Mouse (Mus musculus) C2C12 (cell line): ENCODE measurements around the gene Pdzk1ip1. TPM values are rescaled to one million over a fixed set of nuclear protein-coding genes. Genes with fewer than 3 reads are reported as not detected.

Source experiments
- H3K27me3 ChIP-seq: one replicate; pipeline ENCODE4 v1.6.1; 2011; ENCODE audit not compliant: control insufficient read depth, insufficient read depth, insufficient read length
- H3K36me3 ChIP-seq: one replicate; pipeline ENCODE4 v1.6.1; 2011; ENCODE audit not compliant: control insufficient read depth, insufficient read depth
- H3K4me3 ChIP-seq: one replicate; pipeline ENCODE4 v1.5.1; 2011; ENCODE audit warnings: mild to moderate bottlenecking, control low read depth; ENCODE audit not compliant: poor library complexity, insufficient read depth, severe bottlenecking
- H3K79me2 ChIP-seq: one replicate; pipeline ENCODE4 v1.6.1; 2011; ENCODE audit not compliant: control insufficient read depth, insufficient read depth
- H3K79me3 ChIP-seq: one replicate; pipeline ENCODE4 v1.6.1; 2011; ENCODE audit warnings: low read depth, control low read depth
- H3ac ChIP-seq: one replicate; pipeline ENCODE3; 2011; ENCODE audit warnings: low read depth; ENCODE audit not compliant: control insufficient read depth, insufficient read length
- CEBPB ChIP-seq: IDR thresholded peaks from one replicate; pipeline ENCODE4 v1.6.1; 2011; ENCODE audit warnings: low read depth, mild to moderate bottlenecking, control low read depth, moderate library complexity
- CTCF ChIP-seq: IDR thresholded peaks from one replicate; pipeline ENCODE4 v1.5.1; 2011; ENCODE audit not compliant: control insufficient read depth, insufficient read depth, insufficient read length
- FOSL1 ChIP-seq: IDR thresholded peaks from one replicate; pipeline ENCODE4 v1.8.0; 2011; ENCODE audit warnings: mild to moderate bottlenecking, low read length; ENCODE audit not compliant: poor library complexity, insufficient read depth, severe bottlenecking
- MAX ChIP-seq: IDR thresholded peaks from one replicate; pipeline ENCODE4 v1.6.1; 2011; ENCODE audit warnings: mild to moderate bottlenecking, control low read depth
- MYOD1 ChIP-seq: IDR thresholded peaks from one replicate; pipeline ENCODE4 v1.6.1; 2011; ENCODE audit warnings: low read depth; ENCODE audit not compliant: control insufficient read depth, insufficient read length
- MYOG ChIP-seq: IDR thresholded peaks from one replicate; pipeline ENCODE4 v1.6.1; 2011; ENCODE audit not compliant: control insufficient read depth, insufficient read length; ENCODE audit errors: extremely low read depth
- USF1 ChIP-seq: IDR thresholded peaks from one replicate; pipeline ENCODE4 v1.6.1; 2011; ENCODE audit warnings: low read depth, mild to moderate bottlenecking, control low read depth, moderate library complexity
- long read RNA-seq, 2 experiments: library from polyadenylated mRNA; unstranded; transcript quantifications; one replicate each; pipeline ENCODE4 v2.0.0; 2019 to 2020
- polyA plus RNA-seq: library from polyadenylated mRNA; unstranded; fragments of >200 nt; fragmentation: generic; extraction: Trizol; gene quantifications from one replicate; pipeline ENCODE4 v1.2.1, GENCODE M21; 2012; ENCODE audit warnings: missing spikeins

Pdzk1ip1 gene
- polyA plus RNA-seq: not detected
- long read RNA-seq, experiment 1: 0 reads
- long read RNA-seq, experiment 2: 0 reads

DNA sequence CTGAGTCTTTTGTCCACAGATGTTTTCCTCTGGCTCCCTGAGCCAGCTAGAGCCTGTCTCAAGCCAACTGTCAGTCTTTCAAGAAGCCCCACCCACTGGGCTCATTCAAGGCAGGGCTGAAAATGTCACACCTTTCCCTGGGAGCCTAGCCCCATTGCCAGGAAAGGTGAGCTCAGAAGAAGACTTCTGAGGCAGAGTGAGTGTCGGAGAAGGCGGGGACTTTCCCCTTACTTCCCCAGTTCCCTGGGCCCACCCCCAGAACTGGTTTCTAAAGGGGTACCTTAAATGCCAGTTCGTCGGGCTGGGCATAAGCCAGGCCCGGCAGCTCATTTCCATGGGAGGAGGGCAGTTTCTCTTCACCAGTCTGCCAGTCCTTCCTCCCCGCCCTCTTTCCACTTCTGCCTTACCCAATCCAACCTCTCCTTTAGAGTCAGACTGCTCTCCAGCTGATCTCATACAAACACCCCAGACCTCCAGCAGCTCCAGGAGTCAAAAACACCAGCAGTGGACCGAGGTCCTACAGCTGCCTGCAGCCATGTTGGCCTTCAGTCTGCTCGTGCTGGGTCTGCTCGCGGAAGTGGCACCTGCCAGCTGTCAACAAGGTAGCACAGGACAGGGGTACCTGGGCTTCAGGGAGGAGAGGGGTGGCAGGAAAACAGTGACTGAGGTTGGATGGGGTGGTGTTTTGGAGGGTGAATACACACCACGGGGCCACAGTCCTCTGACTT lies at the start of gene Pdzk1ip1:
Pdzk1ip1 (plus strand) TSS at position 98 of the 728 bp plus-strand sequence.
- Histone ChIP-seq H3K36me3 (no peaks in the 10 kb centered on the region), H3ac (no peak within 1 kb of the TSS), H3K27me3 (peaks cover 27% of the 10 kb centered on the region), H3K79me3 (no peaks in the 10 kb centered on the region), H3K79me2 (no peaks in the 10 kb centered on the region), H3K4me3 (no peak within 1 kb of the TSS)
- TF ChIP-seq MYOD1 (no peak), FOSL1 (no peak), CEBPB (no peak), MAX (no peak), MYOG (no peak), CTCF (no peak), USF1 (no peak)

GRCm38 (mm10) chr4:115045621-115046020 lies 42.9 kb upstream of the Pdzk1ip1 start:
- Histone ChIP-seq H3K79me2 (no peaks in the 10 kb centered on the region), H3K79me3 (no peaks in the 10 kb centered on the region), H3K27me3 (no peaks in the 10 kb centered on the region), H3ac (no peak overlapping the region), H3K36me3 (peaks cover 30% of the 10 kb centered on the region), H3K4me3 (no peak overlapping the region)
- TF ChIP-seq FOSL1: no peak
- TF ChIP-seq MYOD1: no peak
- TF ChIP-seq MAX: no peak
- no peak for TF ChIP-seq MYOG
- TF ChIP-seq CEBPB: no peak
- TF ChIP-seq USF1: no peak
- no peak for TF ChIP-seq CTCF

- Histone ChIP-seq H3ac (no peak overlapping the region), H3K36me3 (peaks cover 9% of the 10 kb centered on the region), H3K27me3 (peaks cover 11% of the 10 kb centered on the region), H3K4me3 (no peak overlapping the region), H3K79me2 (no peaks in the 10 kb centered on the region), H3K79me3 (no peaks in the 10 kb centered on the region)
- TF ChIP-seq MYOG (no peak), CEBPB (no peak), USF1 (no peak), FOSL1 (no peak), CTCF (no peak), MYOD1 (no peak), MAX (no peak)
These were observed 40.8 kb upstream of the Pdzk1ip1 start for GRCm38 (mm10) chr4:115047750-115048149.

DNA sequence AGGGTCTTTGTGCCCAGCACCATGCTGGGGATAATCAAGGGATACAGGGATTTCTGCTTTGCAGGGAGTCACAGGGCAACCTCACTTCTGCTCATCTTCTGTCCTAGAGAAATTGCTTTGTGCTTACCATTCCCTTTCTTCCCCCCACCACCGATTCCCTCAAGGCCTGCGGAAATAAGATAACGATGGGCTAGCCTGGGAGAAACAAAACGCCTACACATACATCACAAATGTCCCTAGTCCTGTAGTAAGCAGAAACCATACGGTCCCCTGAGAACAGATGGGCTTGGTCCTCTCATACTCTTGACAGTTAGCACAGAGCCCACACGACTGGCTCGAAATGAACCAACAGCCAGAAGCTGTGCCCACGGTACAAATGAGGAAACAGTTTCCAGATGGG lies 40.3 kb upstream of the Pdzk1ip1 start:
- Histone ChIP-seq H3K27me3 (peaks cover 13% of the 10 kb centered on the region), H3K79me2 (no peaks in the 10 kb centered on the region), H3ac (no peak overlapping the region), H3K4me3 (no peak overlapping the region), H3K36me3 (peaks cover 4% of the 10 kb centered on the region), H3K79me3 (no peaks in the 10 kb centered on the region)
- no peak for TF ChIP-seq USF1
- no peak for TF ChIP-seq CTCF
- no peak for TF ChIP-seq MYOG
- no peak for TF ChIP-seq MAX
- no peak for TF ChIP-seq CEBPB
- no peak for TF ChIP-seq MYOD1
- no peak for TF ChIP-seq FOSL1

- Histone ChIP-seq H3K36me3 (no peaks in the 10 kb centered on the region), H3K79me3 (no peaks in the 10 kb centered on the region), H3K4me3 (no peak overlapping the region), H3ac (no peak overlapping the region), H3K79me2 (no peaks in the 10 kb centered on the region), H3K27me3 (peaks cover 23% of the 10 kb centered on the region)
- TF ChIP-seq FOSL1 (no peak), MYOD1 (no peak), MYOG (no peak), CEBPB (no peak), CTCF (no peak), USF1 (no peak), MAX (no peak)
These were observed 37.3 kb upstream of the Pdzk1ip1 start for GRCm38 (mm10) chr4:115051245-115051644.
